Mouse (Mus musculus): ENCODE measurements at regions not wholly inside any gene's neighbourhood (a gene's known extent, or its start where the extent isn't known, plus 50 kb on each side); places are given as distances from the start of the nearest gene placed in this dataset.

- TF ChIP-seq EP300 (IDR thresholded peaks at IDR 0.05) (no peak), CTCF (IDR thresholded peaks at IDR 0.05) (no peak)
Observed at GRCm38 (mm10) chr3:104319377-104319776, 99.2 kb upstream of the Magi3 start.

All from lung, postnatal 0 days (tissue).